Mouse (Mus musculus) E14TG2a.4 (cell line): ENCODE data around the gene Memo1.
A peak's percentile ranks its signal among the peaks of the same experiment; 100 is the strongest.
"Not testable (repeated sequence)": the region's sequence is repeated elsewhere in the genome, so short reads cannot be mapped to it uniquely, and the experiment has no call there.

Source experiments
- H3K27me3 ChIP-seq: 2 replicates; pipeline ENCODE4 v1.6.1; 2014; ENCODE audit warnings: low read length, control low read depth; ENCODE audit not compliant: insufficient read depth
- H3K36me3 ChIP-seq: 2 replicates; pipeline ENCODE4 v1.6.1; 2014; ENCODE audit warnings: low read length, control low read depth; ENCODE audit not compliant: insufficient read depth
- H3K4me1 ChIP-seq: replicated peaks from 2 replicates; pipeline ENCODE4 v1.6.1; 2014; ENCODE audit warnings: low read depth, low read length, control low read depth
- H3K4me3 ChIP-seq: replicated peaks from 2 replicates; pipeline ENCODE4 v1.5.1; 2014; ENCODE audit warnings: mild to moderate bottlenecking, low read length
- H3K9me3 ChIP-seq: 2 replicates; pipeline ENCODE4 v1.6.1; 2014; ENCODE audit warnings: low read length, control low read depth
- CTCF ChIP-seq: conservative IDR thresholded peaks from 2 replicates; pipeline ENCODE4 v1.5.1; 2014; ENCODE audit warnings: low read length
- NANOG ChIP-seq: IDR thresholded peaks from 2 replicates; pipeline ENCODE4 v1.6.1; 2014; ENCODE audit warnings: borderline replicate concordance, low read length, mixed read lengths
- POU5F1 ChIP-seq: IDR thresholded peaks from 2 replicates; pipeline ENCODE4 v1.6.1; 2014; ENCODE audit warnings: low read length, borderline replicate concordance

Gene Memo1

DNA sequence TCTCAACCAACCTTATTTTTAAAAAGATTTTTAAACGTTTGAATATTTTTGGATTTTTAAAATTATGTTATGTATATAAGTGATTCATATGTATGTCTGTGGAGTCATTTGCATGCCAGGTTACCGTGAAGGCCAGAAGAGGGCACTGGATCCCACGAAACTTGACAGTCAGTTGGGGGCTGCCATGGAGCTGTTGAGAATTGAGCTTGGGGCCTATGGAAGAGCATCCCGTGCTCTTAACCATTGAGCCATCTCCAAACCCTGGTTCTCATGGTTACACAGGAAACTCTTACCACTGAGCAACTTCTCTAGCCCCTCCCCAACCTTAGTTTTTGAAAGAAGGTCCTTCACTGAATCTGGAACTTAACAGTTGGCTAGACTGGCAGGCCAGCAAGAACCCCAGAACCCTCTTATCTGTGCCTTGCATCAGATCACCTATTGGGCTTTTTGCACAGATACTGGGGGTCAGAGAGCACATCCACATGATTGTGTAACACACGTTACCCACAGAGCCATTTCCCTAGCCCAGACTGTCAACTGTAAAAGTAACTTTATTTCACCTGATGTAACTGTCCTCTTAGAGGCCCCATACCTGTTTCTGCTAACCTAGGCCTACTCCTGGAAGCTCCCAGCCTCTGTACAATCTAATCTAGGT, 27.2 kb upstream of the Memo1 start:
- Histone ChIP-seq H3K4me3 (no peak overlapping the region), H3K4me1 (no peaks in the 10 kb centered on the region), H3K27me3 (no peaks in the 10 kb centered on the region), H3K36me3 (no peaks in the 10 kb centered on the region), H3K9me3 (no peaks in the 10 kb centered on the region)
- no peak for TF ChIP-seq NANOG
- TF ChIP-seq POU5F1, result no peak
- no peak for TF ChIP-seq CTCF

DNA sequence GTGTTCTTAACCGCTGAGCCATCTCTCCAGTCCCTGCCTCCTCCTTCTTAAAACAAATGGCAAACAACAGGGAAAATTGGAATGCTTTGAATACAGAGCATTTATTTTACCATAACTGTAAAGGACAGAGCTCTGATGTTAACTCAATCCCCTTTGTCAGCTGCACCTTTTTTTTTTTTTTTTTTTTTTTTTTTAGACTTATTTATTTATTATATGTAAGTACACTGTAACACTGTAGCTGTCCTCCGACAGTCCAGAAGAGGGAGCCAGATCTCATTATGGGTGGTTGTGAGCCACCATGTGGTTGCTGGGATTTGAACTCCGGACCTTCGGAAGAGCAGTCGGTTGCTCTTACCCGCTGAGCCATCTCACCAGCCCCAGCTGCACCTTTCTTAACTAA, 23.4 kb upstream of the Memo1 start:
- peaks cover 10% of the 10 kb centered on the region for H3K36me3 ChIP-seq
- H3K4me1 ChIP-seq, result peaks cover 18% of the 10 kb centered on the region
- H3K27me3 ChIP-seq, result no peaks in the 10 kb centered on the region
- no peaks in the 10 kb centered on the region for H3K9me3 ChIP-seq
- H3K4me3 ChIP-seq, result no peak overlapping the region
- TF ChIP-seq NANOG (no peak), CTCF (no peak), POU5F1 (no peak)

DNA sequence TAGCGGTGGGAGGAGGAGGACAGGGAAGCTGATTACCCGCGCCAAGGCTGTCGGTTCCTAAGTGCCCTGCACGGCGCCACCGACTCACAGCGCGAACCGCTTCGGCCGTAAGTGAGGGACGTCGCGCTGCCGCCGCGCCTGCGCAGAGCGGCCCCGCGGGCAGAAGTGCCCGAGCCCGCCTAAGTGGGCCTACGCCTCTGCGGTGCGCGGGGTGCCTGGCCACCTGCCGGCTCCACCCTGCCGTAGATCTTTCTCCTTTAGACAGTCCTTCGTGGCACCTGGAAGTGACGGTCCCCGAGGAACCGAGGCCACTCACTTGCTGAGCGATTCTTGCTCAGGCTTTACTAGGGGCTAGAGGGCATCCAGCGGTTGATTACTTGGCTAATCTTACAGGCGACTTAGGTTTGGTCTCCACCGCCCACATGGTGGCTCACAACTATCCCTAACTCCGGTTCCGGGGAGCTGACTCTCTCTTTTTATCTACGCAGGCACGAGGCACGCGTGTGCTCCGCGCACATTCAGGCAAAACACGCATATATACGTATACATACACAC, 21.1 kb upstream of the Memo1 start:
- peaks cover 22% of the 10 kb centered on the region for H3K4me1 ChIP-seq
- H3K9me3 ChIP-seq, result no peaks in the 10 kb centered on the region
- TF ChIP-seq POU5F1 (no peak), CTCF (no peak)
- H3K27me3 ChIP-seq, result no peaks in the 10 kb centered on the region
- peaks cover 13% of the 10 kb centered on the region for H3K36me3 ChIP-seq
- H3K4me3 ChIP-seq, result peak overlapping the region; percentile 96

DNA sequence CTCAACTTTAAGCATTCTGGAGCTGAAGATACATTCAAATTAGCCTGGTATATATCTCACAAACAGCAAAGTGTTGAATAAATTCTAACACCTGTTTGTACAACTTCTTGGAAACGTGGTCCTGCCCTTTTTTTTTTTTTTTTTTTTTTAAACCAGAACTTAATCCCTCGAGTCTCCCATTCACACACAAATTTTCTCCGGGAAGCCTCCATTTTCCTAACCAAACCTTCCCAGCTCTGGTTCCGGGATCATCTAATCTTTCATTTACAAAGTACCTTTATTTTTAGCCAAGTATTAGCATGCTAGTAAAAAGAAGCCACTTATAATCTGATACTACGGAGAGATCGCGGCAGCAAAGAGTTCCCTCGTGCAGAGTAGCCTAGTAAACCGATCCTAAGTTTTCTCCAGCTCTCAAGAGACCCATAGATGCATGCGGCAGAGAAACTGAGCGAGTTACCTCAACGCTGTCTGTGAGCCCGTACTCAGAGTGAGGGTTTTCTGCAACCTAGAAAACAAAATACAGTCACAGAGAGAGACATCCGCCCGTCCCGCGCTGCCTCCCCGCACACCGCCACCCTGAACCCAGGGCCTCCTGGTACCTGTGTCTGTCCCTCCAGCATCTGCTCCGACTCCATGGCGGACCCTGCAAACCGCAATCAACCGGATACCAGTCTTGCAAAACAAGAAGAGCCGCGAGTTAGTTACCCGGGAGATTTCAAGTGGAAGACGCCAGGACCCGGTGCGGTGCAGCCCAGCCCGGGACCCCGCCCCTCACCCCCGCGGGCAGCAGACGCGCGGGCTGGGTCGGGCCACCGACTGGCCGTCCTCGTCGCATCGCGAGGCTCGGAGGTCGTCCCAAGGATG, 20.4 kb upstream of the Memo1 start:
- TF ChIP-seq POU5F1 (no peak), NANOG (no peak), CTCF (no peak)
- H3K36me3 ChIP-seq, result peaks cover 20% of the 10 kb centered on the region

DNA sequence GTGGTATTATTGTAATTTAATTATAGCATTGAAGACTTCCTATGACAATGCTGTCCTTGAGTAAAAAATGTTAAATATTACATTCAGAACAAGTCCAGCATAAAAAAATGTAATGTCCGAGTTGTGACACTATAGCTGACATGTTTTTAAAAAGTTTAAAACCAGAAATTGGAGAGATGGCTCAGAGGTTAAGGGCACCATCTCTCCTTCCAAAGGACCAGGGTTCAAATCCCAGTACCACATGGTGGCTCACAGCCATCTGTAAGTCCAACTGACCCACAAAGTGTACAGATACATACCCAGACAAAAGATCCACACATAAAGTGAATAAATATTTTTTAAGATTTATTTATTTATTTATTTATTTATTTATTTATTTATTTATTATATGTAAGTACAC, 10.7 kb upstream of the Memo1 start:
- TF ChIP-seq POU5F1, result no peak
- no peak for TF ChIP-seq CTCF
- no peak for TF ChIP-seq NANOG
- no peak overlapping the region for H3K4me3 ChIP-seq
- peaks cover 89% of the 10 kb centered on the region for H3K36me3 ChIP-seq
- no peaks in the 10 kb centered on the region for H3K9me3 ChIP-seq
- H3K27me3 ChIP-seq, result no peaks in the 10 kb centered on the region
- H3K4me1 ChIP-seq, result peaks cover 72% of the 10 kb centered on the region

More for the DNA sequence above, 20.4 kb upstream of the Memo1 start:
- no peaks in the 10 kb centered on the region for H3K9me3 ChIP-seq
- H3K27me3 ChIP-seq, result no peaks in the 10 kb centered on the region
- peaks cover 29% of the 10 kb centered on the region for H3K4me1 ChIP-seq
- peak overlapping the region; percentile 96 for H3K4me3 ChIP-seq

DNA sequence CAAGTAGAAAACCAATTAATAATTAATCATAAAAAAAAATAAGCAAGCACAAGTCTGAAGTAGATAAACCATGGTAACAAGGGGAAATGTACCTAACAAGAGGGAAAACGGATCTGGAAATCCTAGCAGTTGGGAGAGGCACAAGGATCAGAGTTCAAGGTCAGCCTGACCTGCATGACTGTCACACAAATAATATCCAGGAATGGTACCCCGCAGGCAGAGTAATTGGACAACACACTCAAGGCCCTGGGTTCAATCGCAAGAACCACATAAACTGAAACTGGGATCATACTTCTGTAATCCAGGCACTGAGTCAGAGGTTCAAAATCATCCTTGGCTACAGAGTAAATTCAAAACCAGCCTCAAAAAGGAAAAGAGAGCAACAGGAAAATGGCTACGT, 10.3 kb upstream of the Memo1 start:
- Histone ChIP-seq H3K27me3 (no peaks in the 10 kb centered on the region), H3K36me3 (peaks cover 88% of the 10 kb centered on the region), H3K4me3 (no peak overlapping the region), H3K9me3 (no peaks in the 10 kb centered on the region), H3K4me1 (peaks cover 72% of the 10 kb centered on the region)
- no peak for TF ChIP-seq CTCF
- TF ChIP-seq NANOG, result no peak
- TF ChIP-seq POU5F1, result no peak

DNA sequence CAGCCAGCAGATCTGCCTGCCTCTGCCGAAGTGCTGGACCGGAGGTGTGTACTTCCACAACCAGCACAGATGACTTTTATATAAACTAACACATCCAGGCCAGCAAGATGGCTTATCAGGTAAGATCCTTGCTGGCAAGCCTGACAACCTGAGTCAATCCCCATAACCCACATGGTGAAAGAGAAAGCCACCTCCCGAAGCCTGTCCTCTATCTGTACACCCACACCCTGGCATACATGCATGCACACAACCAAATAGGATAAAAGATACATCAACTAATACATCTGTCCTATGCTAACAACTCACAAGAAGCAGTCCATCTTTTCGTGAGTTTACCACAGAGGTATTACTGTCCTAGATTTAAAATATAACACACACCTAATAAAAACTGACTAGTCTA, 8.7 kb upstream of the Memo1 start:
- Histone ChIP-seq H3K27me3 (no peaks in the 10 kb centered on the region), H3K4me3 (no peak overlapping the region), H3K4me1 (peaks cover 68% of the 10 kb centered on the region), H3K36me3 (peaks cover 84% of the 10 kb centered on the region), H3K9me3 (no peaks in the 10 kb centered on the region)
- TF ChIP-seq NANOG (no peak), CTCF (no peak), POU5F1 (no peak)

DNA sequence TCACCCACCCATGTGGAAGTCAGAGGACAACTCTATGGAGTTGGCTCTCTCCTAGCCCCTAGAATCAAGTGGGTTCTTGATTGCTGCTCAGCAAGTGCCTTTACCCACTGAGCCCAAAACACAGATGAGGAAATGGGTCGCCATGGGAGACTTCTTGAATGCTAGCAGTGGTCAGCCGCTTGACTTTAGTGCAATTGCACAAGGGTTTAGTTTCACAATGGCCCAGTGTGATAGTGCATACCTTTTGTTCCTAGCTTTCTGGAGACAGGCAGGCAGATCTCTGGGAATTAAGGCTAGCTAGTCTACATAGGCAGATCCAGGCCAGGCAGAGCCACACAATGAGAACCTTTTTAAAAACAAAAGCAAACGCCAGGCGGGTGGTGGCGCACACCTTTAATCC, 4.8 kb upstream of the Memo1 start:
- H3K4me1 ChIP-seq, result peaks cover 75% of the 10 kb centered on the region
- TF ChIP-seq CTCF, result no peak
- peak; percentile 85 for TF ChIP-seq NANOG
- no peak for TF ChIP-seq POU5F1
- H3K9me3 ChIP-seq, result no peaks in the 10 kb centered on the region
- no peaks in the 10 kb centered on the region for H3K27me3 ChIP-seq
- H3K4me3 ChIP-seq, result no peak overlapping the region
- H3K36me3 ChIP-seq, result peaks cover 55% of the 10 kb centered on the region

DNA sequence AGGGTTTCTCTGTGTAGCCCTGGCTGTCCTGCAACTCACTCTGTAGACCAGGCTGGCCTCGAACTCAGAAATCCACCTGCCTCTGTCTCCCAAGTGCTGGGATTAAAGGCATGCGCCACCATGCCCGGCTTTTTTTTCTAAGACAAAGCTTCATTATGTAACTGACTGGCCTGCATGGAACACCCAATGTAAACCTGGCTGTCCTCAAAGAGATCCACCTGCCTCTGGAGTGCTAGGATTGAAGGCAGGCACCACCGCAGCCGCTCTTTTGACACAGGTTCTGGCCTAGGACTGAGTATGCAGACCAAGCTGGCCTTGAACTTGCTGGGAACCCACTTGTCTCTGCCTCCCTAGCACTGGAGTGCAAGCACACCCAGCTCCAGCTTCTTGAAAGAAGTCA, 1.7 kb upstream of the Memo1 start:
- H3K4me1 ChIP-seq, result peaks cover 68% of the 10 kb centered on the region
- H3K36me3 ChIP-seq, result peaks cover 31% of the 10 kb centered on the region
- not testable (repeated sequence) for H3K9me3 ChIP-seq, H3K27me3 ChIP-seq, H3K4me3 ChIP-seq
